Mouse (Mus musculus) limb, embryonic 15.5 days (tissue): ENCODE results near the gene Hoxd9. TPM values are rescaled to one million over a fixed set of nuclear protein-coding genes. Genes with fewer than 3 reads are reported as not detected.

ENCODE experiments used
- ATAC-seq: fragments of 200-750 bp; cut with Nextera tagmentation; 2 replicates; pipeline ENCODE4 v1.8.0; 2017; ENCODE audit warnings: low read depth, moderate TSS enrichment; ENCODE audit not compliant: insufficient number of reproducible peaks, low FRiP score, low TSS enrichment
- H3K27ac ChIP-seq: fragments of 300-500 bp; sonication (generic); 2 replicates; pipeline ENCODE4 v1.5.1; 2015; ENCODE audit warnings: moderate library complexity, mild to moderate bottlenecking, inconsistent platforms
- H3K27me3 ChIP-seq: fragments of 300-500 bp; sonication (generic); 2 replicates; pipeline ENCODE4 v1.6.1; 2015; ENCODE audit warnings: inconsistent platforms
- H3K36me3 ChIP-seq: fragments of 300-500 bp; sonication (generic); 2 replicates; pipeline ENCODE4 v1.6.1; 2015; ENCODE audit warnings: inconsistent platforms
- H3K4me1 ChIP-seq: fragments of 300-500 bp; sonication (generic); 2 replicates; pipeline ENCODE4 v1.6.1; 2015; ENCODE audit warnings: inconsistent platforms
- H3K4me2 ChIP-seq: fragments of 300-500 bp; sonication (generic); 2 replicates; pipeline ENCODE4 v1.6.1; 2015; ENCODE audit warnings: mild to moderate bottlenecking, inconsistent platforms
- H3K4me3 ChIP-seq: fragments of 300-500 bp; sonication (generic); 2 replicates; pipeline ENCODE4 v1.5.1; 2015; ENCODE audit warnings: mild to moderate bottlenecking, inconsistent platforms
- H3K9ac ChIP-seq: fragments of 300-500 bp; sonication (generic); 2 replicates; pipeline ENCODE4 v1.6.1; 2015; ENCODE audit warnings: inconsistent platforms
- H3K9me3 ChIP-seq: fragments of 300-500 bp; sonication (generic); 2 replicates; pipeline ENCODE4 v1.6.1; 2016; ENCODE audit warnings: inconsistent platforms
- WGBS: fragments of 180-500 bp; shearing (Covaris S2); methylation state at CpG from one replicate; pipeline ENCODE4 v1.1.7; 2015; 5-methylcytosine and 5-hydroxymethylcytosine counted together
- microRNA counts: library from miRNA; unstranded; fragments of <30 nt; microRNA quantifications from one replicate; lab custom pipeline; 2016
- microRNA-seq: library from miRNA; unstranded; fragments of <30 nt; microRNA quantifications from one replicate; pipeline ENCODE4, GENCODE M21; 2016
- polyA plus RNA-seq: library from polyadenylated mRNA; unstranded; fragments of >200 nt; fragmentation: Nextera tagmentation; extraction: Ambion mirVana; gene quantifications from 2 replicates; pipeline ENCODE4 v1.2.1, GENCODE M21; 2015

Gene Hoxd9
- polyA plus RNA-seq, 1 experiment from 2014 or later, result 7.1 TPM

DNA sequence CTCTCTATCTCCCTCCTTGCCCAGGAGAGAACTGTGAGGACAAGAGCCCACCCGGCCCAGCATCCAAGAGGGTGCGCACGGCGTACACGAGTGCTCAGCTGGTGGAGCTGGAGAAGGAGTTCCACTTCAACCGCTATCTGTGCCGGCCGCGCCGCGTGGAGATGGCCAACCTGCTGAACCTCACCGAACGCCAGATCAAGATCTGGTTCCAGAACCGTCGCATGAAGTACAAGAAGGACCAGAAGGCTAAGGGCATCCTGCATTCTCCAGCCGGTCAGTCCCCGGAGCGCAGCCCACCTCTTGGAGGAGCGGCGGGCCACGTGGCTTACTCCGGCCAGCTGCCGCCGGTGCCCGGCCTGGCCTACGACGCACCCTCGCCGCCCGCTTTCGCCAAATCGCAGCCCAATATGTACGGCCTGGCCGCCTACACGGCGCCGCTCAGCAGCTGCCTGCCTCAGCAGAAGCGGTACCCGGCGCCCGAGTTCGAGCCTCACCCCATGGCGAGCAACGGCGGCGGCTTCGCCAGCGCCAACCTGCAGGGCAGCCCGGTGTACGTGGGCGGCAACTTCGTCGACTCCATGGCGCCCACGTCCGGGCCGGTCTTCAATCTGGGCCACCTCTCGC, 48.9 kb downstream of the Hoxd9 start:
- no peak for ATAC-seq
- Histone ChIP-seq H3K4me2 (peak overlapping the region; percentile 26; the same call in 1 of the 2 replicates), H3K9ac (no peak overlapping the region), H3K4me1 (peaks cover 24% of the 10 kb centered on the region), H3K4me3 (peak overlapping the region; percentile 15), H3K9me3 (no peaks in the 10 kb centered on the region), H3K27ac (no peak overlapping the region), H3K36me3 (no peaks in the 10 kb centered on the region), H3K27me3 (peaks cover 97% of the 10 kb centered on the region)
- 9% methylated on average over 57 of the region's 58 CpGs for WGBS

DNA sequence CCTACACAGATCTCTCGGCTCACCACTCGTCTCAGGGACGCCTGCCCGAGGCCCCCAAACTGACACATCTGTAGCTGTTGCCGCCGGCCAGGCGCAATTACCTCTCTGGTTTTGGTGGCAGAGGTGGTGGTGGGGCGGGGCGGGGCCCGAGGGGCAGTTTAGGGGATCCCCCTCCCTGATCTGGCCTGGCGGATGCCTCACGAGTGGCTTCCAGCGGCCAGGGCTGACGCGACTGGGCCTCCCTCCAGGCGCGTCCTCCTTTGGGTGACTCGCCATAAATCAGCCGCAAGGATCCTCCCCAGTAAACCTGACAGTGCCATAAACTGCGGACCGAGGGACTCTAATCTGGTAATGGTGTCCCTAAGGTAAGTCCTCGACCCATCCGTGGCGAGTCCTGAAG, 49.5 kb downstream of the Hoxd9 start:
- H3K27me3 ChIP-seq, result peaks cover 97% of the 10 kb centered on the region
- peaks cover 24% of the 10 kb centered on the region for H3K4me1 ChIP-seq
- peak overlapping the region; percentile 15; the same call in 1 of the 2 replicates for H3K4me3 ChIP-seq
- H3K27ac ChIP-seq, result no peak overlapping the region
- H3K4me2 ChIP-seq, result 0 out of 2 replicates have a peak overlapping the region, but pooled peaks have one; percentile 26
- WGBS, result 12% methylated on average over 24 of the region's 24 CpGs
- no peak for ATAC-seq
- no peak overlapping the region for H3K9ac ChIP-seq
- H3K9me3 ChIP-seq, result no peaks in the 10 kb centered on the region
- H3K36me3 ChIP-seq, result no peaks in the 10 kb centered on the region

DNA sequence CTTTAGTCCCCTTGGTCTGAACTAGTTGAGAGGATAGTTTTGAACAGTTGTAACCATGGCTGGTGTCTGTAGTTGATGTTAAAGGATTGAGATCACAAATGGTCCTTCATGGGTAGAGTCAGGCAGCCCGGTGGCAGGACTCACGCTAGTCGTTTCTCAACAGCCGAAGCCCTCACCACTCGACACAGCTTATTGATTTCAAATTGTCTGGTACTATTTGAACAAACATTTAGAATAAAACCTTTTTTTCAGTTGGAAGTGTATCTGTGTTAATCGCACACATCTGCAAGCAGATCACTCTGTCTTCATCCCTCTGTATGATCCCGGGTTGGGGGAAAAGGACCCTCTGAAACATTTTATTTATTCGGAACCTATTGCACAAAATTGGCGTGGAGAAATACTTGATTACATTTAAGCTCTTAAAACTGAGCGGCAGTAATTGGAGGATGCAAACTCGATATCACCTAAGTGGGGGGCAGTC, 50.2 kb downstream of the Hoxd9 start:
- ATAC-seq, result no peak
- peaks cover 97% of the 10 kb centered on the region for H3K27me3 ChIP-seq
- H3K4me3 ChIP-seq, result no peak overlapping the region
- peaks cover 28% of the 10 kb centered on the region for H3K4me1 ChIP-seq
- H3K9me3 ChIP-seq, result no peaks in the 10 kb centered on the region
- H3K36me3 ChIP-seq, result no peaks in the 10 kb centered on the region
- H3K4me2 ChIP-seq, result no peak overlapping the region
- H3K27ac ChIP-seq, result no peak overlapping the region
- H3K9ac ChIP-seq, result no peak overlapping the region
- 28% methylated on average over 11 of the region's 11 CpGs for WGBS

DNA sequence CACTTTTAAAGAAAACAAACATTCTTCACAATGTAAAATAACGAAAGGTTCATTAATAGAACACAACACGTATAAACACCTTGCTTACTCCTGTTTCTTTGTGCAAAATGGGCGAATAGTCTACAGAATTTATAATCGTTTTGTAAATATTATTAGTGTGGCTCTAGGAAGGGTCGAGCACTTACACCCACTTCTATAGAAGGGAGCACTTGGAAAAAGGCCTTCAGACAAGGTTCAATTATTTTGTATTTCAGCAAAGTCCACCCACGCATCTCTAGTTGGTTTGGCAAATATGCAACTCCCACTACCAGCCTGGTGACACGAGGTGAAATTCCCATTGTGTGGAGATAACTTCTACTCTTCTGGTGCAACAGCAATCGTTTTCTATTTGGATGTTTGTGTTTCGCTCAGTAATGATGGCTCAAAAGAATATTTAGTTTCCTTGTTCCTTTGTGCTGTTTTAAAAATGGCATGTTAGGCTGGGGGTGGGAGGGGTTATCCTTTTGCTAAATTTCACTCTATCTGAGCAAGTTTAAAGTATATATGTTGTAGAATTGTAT, 51.0 kb downstream of the Hoxd9 start:
- no peak for ATAC-seq
- Histone ChIP-seq H3K27ac (no peak overlapping the region), H3K36me3 (no peaks in the 10 kb centered on the region), H3K27me3 (peaks cover 99% of the 10 kb centered on the region), H3K9ac (no peak overlapping the region), H3K4me3 (no peak overlapping the region), H3K9me3 (no peaks in the 10 kb centered on the region), H3K4me1 (peaks cover 33% of the 10 kb centered on the region), H3K4me2 (no peak overlapping the region)
- 26% methylated on average over 9 of the region's 9 CpGs for WGBS

DNA sequence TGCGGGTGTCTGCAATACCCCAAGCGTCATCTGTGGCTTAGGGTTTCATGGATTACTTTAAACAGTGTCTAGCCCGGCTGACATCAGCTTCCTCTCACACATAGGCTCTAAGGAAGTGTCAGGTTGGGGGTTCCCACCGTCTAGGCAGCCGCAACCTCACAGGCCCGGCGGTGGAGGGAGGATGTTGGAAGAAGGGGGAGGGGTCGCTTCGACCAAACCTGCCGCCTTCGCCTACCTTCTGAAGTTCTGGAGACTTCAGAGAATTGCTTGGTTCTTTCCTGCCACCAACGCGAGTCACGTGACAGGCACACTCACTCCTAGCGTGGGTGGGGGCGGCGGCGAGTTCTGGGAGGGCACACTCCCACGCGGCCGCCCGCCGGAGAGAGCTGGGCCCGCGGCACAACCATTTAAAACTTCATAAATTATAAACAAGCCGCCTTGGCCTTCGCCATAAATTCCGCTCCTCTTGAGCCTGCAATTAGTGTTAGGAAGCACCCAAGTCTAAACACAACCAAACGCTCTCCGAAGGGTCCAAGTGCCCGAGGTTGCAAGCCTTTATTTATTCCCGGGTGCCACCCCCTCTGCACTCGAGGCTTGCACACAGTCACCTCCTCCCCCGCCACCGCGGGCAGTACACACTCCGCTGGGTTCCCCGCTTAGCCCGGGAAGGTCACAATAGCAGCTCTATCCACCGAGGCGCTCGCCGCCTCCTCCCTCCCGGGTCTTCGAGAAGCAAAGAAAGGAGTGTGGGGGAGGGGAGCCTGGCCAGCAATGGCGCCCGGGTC, 52.0 kb downstream of the Hoxd9 start:
- peak; percentile 38; the same call in 1 of the 2 replicates for ATAC-seq
- no peaks in the 10 kb centered on the region for H3K9me3 ChIP-seq
- WGBS, result under 1% methylated on average over 47 of the region's 47 CpGs
- H3K9ac ChIP-seq, result no peak overlapping the region
- peak overlapping the region; percentile 46 for H3K4me2 ChIP-seq
- H3K27ac ChIP-seq, result no peak overlapping the region
- peaks cover 99% of the 10 kb centered on the region for H3K27me3 ChIP-seq
- H3K4me3 ChIP-seq, result peak overlapping the region; percentile 31
- no peaks in the 10 kb centered on the region for H3K36me3 ChIP-seq
- peaks cover 33% of the 10 kb centered on the region for H3K4me1 ChIP-seq

MicroRNAs encoded within 50 kb of the gene (microRNA counts, 519-probe panel; counts per million panel counts)
- microRNA mmu-miR-10b (lab: Ali Mortazavi, UCI), result 2,959 counts per million, percentile 67 among the panel's probes with 10 or more counts

Small RNA genes lying within 50 kb of the gene (microRNA-seq; reads per million reads assigned to microRNA genes)
- gene Gm44463, result not detected
- 8,591 reads per million, percentile 94 among the genes with 10 or more reads in this experiment for gene Mir10b

Other genes with a start within 250 kb of the Hoxd9 start
- gene Lnpk, start 118.3 kb upstream of the Hoxd9 start, polyA plus RNA-seq, result 31.5 and 31.9 TPM in 2 replicates
- 0.96 and 1.4 TPM in 2 replicates for gene Evx2, start 38.2 kb upstream of the Hoxd9 start, polyA plus RNA-seq
- gene Hoxd13, start 29.4 kb upstream of the Hoxd9 start, polyA plus RNA-seq, result 20.8 and 32.3 TPM in 2 replicates
- 27.0 and 30.6 TPM in 2 replicates for gene Hoxd12, start 22.7 kb upstream of the Hoxd9 start, polyA plus RNA-seq
- gene Hoxd11, start 18.2 kb upstream of the Hoxd9 start, polyA plus RNA-seq, result 7.1 and 10.3 TPM in 2 replicates
- gene Hoxd10, start 5.8 kb upstream of the Hoxd9 start, polyA plus RNA-seq, result 12.4 and 14.5 TPM in 2 replicates
- gene Hoxd8, start 6.9 kb downstream of the Hoxd9 start, polyA plus RNA-seq, result 5.9 and 7.3 TPM in 2 replicates
- gene Hoxd3, start 14.2 kb downstream of the Hoxd9 start, polyA plus RNA-seq, result 0.55 and 0.65 TPM in 2 replicates
- 0.29 and 0.66 TPM in 2 replicates for gene Hoxd4, start 14.2 kb downstream of the Hoxd9 start, polyA plus RNA-seq
- 0.08 and 0.11 TPM in 2 replicates for gene Gm28230, start 29.0 kb downstream of the Hoxd9 start, polyA plus RNA-seq
- gene Hoxd1, start 65.3 kb downstream of the Hoxd9 start, polyA plus RNA-seq, result 0.26 and 0.42 TPM in 2 replicates
- gene Mtx2, start 128.1 kb downstream of the Hoxd9 start, polyA plus RNA-seq, result 94.6 and 94.7 TPM in 2 replicates